ENCODE assay signal across 20 mouse cellular contexts in genomic region chr14:99475271-99475670, GRCm38 (mm10).
DNase-seq lines count a peak whose midpoint lies in the region; ATAC-seq lines count a peak whose summit lies in the region.
"Had no signal": no experiment of that assay in that cellular context is flagged by ENCODE, and none has a peak within 500 bp of the region (broad histone marks: within the 10 kb centered on the region; RNA-seq: fewer than 3 reads in every experiment).

No protein-coding gene starts in this region.

- no peak overlapping the region for H3K27ac ChIP-seq in kidney, embryonic 15.5 days
- no peak overlapping the region for H3K27ac ChIP-seq in intestine, embryonic 16.5 days (ENCODE audit: low read length)
- H3K27ac ChIP-seq: limb, embryonic 13.5 days; liver, embryonic 14.5 days; macrophage had no signal

- H3K36me3 ChIP-seq in kidney, embryonic 15.5 days = no peaks in the 10 kb centered on the region
- no peaks in the 10 kb centered on the region for H3K36me3 ChIP-seq in intestine, embryonic 16.5 days (ENCODE audit: control insufficient read depth, insufficient read depth, low read length)
- H3K36me3 ChIP-seq: G1E; limb, embryonic 13.5 days had no signal

- ATAC-seq in kidney, embryonic 15.5 days (replicated peaks; ENCODE audit: low FRiP score) = peak; percentile 64; the same call in 1 of the 2 replicates
- peak; percentile 58 for ATAC-seq in intestine, embryonic 16.5 days
- ATAC-seq: forebrain, embryonic 14.5 days had no signal

- H3K9ac ChIP-seq in kidney, embryonic 15.5 days = no peak overlapping the region
- no peak overlapping the region for H3K9ac ChIP-seq in intestine, embryonic 16.5 days (ENCODE audit: low read depth, low read length)
- H3K9ac ChIP-seq: limb, embryonic 13.5 days; liver, embryonic 14.5 days had no signal

- no peak overlapping the region for H3K4me2 ChIP-seq in kidney, embryonic 15.5 days
- no peak overlapping the region for H3K4me2 ChIP-seq in intestine, embryonic 16.5 days (ENCODE audit: low read depth, low read length)
- H3K4me2 ChIP-seq: limb, embryonic 13.5 days; midbrain, embryonic 11.5 days had no signal

- H3K9me3 ChIP-seq in kidney, embryonic 15.5 days (replicated peaks) = no peaks in the 10 kb centered on the region
- H3K9me3 ChIP-seq in intestine, embryonic 16.5 days (ENCODE audit: control insufficient read depth, low read length) = no peaks in the 10 kb centered on the region
- H3K9me3 ChIP-seq: limb, embryonic 13.5 days had no signal

- no peaks in the 10 kb centered on the region for H3K4me1 ChIP-seq in kidney, embryonic 15.5 days
- H3K4me1 ChIP-seq in intestine, embryonic 16.5 days (ENCODE audit: control insufficient read depth, insufficient read depth, low read length) = no peaks in the 10 kb centered on the region
- H3K4me1 ChIP-seq: limb, embryonic 13.5 days had no signal

- no peak for DNase-seq in kidney, adult 18-20 months
- peak; percentile 10 for DNase-seq in urinary bladder, postnatal 25 days (ENCODE audit: low spot score)
- DNase-seq in urinary bladder, postnatal 4 days (ENCODE audit: low spot score in 2 of 2) = no peak
- DNase-seq in testis, postnatal 14 days (ENCODE audit: low spot score) = peak; percentile 27
- DNase-seq in thymus, postnatal 0 days (ENCODE audit: low spot score) = no peak
- DNase-seq in frontal cortex, postnatal 25 days (ENCODE audit: low spot score in 2 of 2) = no peak
- DNase-seq: adrenal gland, postnatal 36 days; cerebellum, adult 11-12 months; cerebellum, postnatal 14 days; gastrocnemius, postnatal 25 days; kidney, adult 9 months; layer of hippocampus, postnatal 36 days had no signal

- 65% methylated on average over 8 of the region's 8 CpGs for WGBS in kidney, embryonic 15.5 days
- WGBS in intestine, embryonic 16.5 days = 65% methylated on average over 8 of the region's 8 CpGs

- no peak overlapping the region for H3K4me3 ChIP-seq in kidney, embryonic 15.5 days (replicated peaks)
- no peak overlapping the region for H3K4me3 ChIP-seq in intestine, embryonic 16.5 days (ENCODE audit: low read length)
- H3K4me3 ChIP-seq: limb, embryonic 13.5 days had no signal

- no peaks in the 10 kb centered on the region for H3K27me3 ChIP-seq in kidney, embryonic 15.5 days
- H3K27me3 ChIP-seq in intestine, embryonic 16.5 days (replicated peaks; ENCODE audit: control insufficient read depth, insufficient read depth, low read length) = no peaks in the 10 kb centered on the region

Comparison
In these comparisons a context has a peak if more than half of its experiments do, and no peak if none do; other contexts are left out.
1. DNase-seq: peak in urinary bladder, postnatal 25 days (single experiment) and testis, postnatal 14 days (single experiment); none in kidney, adult 18-20 months (single experiment), urinary bladder, postnatal 4 days (0 of 2), thymus, postnatal 0 days (single experiment) and frontal cortex, postnatal 25 days (0 of 2).